Mouse (Mus musculus) MEL (cell line): ENCODE data around the gene Cacna1c.

Experiments used
- BHLHE40 ChIP-seq: IDR thresholded peaks from 2 replicates; pipeline ENCODE4 v1.6.1; 2012; ENCODE audit warnings: low read depth, mild to moderate bottlenecking, inconsistent platforms, low read length, improper control_type of control experiment, borderline replicate concordance
- CTCF ChIP-seq, 3 experiments: IDR thresholded peaks in 2 of 3; conservative IDR thresholded peaks in 1 of 3; 2 replicates each; pipeline ENCODE4 v1.5.1; 2011 to 2012; ENCODE audit warnings: low read length in 3 of 3, low read depth in 2 of 3, mild to moderate bottlenecking in 2 of 3, improper control_type of control experiment in 1 of 3, inconsistent platforms in 1 of 3, mixed read lengths in 1 of 3, moderate library complexity in 1 of 3; ENCODE audit not compliant: control insufficient read depth in 1 of 3, insufficient read depth in 1 of 3, poor library complexity in 1 of 3, severe bottlenecking in 1 of 3
- HCFC1 ChIP-seq: IDR thresholded peaks from 2 replicates; pipeline ENCODE4 v1.6.1; 2012; ENCODE audit warnings: low read depth, mild to moderate bottlenecking, inconsistent platforms, low read length, improper control_type of control experiment, moderate library complexity
- JUND ChIP-seq: IDR thresholded peaks from 2 replicates; pipeline ENCODE4 v1.6.1; 2011; ENCODE audit warnings: low read depth, mild to moderate bottlenecking, improper control_type of control experiment, low read length
- KAT2A ChIP-seq: conservative IDR thresholded peaks from 2 replicates; pipeline ENCODE4 v1.6.1; 2012; ENCODE audit warnings: low read depth, low read length, improper control_type of control experiment, inconsistent platforms
- MAFK ChIP-seq: IDR thresholded peaks from 2 replicates; pipeline ENCODE4 v1.6.1; 2011; ENCODE audit warnings: low read depth, mild to moderate bottlenecking, low read length, improper control_type of control experiment, borderline replicate concordance
- NELFE ChIP-seq: IDR thresholded peaks from 2 replicates; pipeline ENCODE4 v1.6.1; 2011; ENCODE audit warnings: low read depth, low read length, improper control_type of control experiment
- POLR2A ChIP-seq, 2 experiments: IDR thresholded peaks; 2 replicates each; pipeline ENCODE4 v1.6.1; 2011 to 2012; ENCODE audit warnings: low read length in 2 of 2, mild to moderate bottlenecking in 2 of 2, control low read depth in 1 of 2, improper control_type of control experiment in 1 of 2, low read depth in 1 of 2, moderate library complexity in 1 of 2; ENCODE audit not compliant: control insufficient read depth in 1 of 2, insufficient read depth in 1 of 2, poor library complexity in 1 of 2
- POLR2AphosphoS2 ChIP-seq: IDR thresholded peaks from 2 replicates; pipeline ENCODE4 v1.6.1; 2011; ENCODE audit warnings: low read length, improper control_type of control experiment
- TBP ChIP-seq: IDR thresholded peaks from 2 replicates; pipeline ENCODE4 v1.8.0; 2011; ENCODE audit warnings: low read depth, low read length, improper control_type of control experiment
- USF1 ChIP-seq: IDR thresholded peaks from 2 replicates; pipeline ENCODE4 v1.6.1; 2014; ENCODE audit warnings: low read depth, mild to moderate bottlenecking, inconsistent platforms, low read length, improper control_type of control experiment, moderate library complexity
- ZC3H11A ChIP-seq: IDR thresholded peaks from 2 replicates; pipeline ENCODE4 v1.6.1; 2012; ENCODE audit warnings: low read depth, mild to moderate bottlenecking, inconsistent platforms, low read length, improper control_type of control experiment
- ZNF384 ChIP-seq: IDR thresholded peaks from 2 replicates; pipeline ENCODE4 v1.6.1; 2012; ENCODE audit warnings: low read depth, mild to moderate bottlenecking, inconsistent platforms, low read length, improper control_type of control experiment

DNA sequence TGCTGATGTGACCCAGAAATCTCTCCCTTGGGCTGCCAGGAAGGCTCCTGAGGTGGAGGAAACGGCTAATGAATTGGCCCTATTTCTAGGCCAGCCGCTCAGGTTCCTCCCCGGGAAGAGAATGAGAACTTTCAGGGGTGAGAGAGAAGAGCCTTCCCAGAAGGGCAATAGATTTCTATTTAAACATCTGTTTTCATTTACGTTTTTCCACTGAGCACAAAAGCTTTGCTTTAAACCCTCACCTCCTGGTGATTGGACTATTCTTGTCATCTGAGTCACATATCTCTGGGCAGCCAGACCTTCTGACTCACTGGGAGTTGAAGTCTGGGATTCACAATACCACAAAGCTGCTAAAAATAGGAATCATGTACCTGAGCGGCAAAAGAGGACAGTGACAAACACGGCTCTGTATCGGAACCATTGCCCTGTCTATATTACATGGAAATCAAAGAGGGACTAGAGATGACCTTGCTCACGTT lies 312.1 kb downstream of the Cacna1c start:
- TF ChIP-seq POLR2A (IDR thresholded peaks at IDR 0.05; ENCODE audit: control insufficient read depth in 1 of 2, insufficient read depth in 1 of 2, low read depth in 1 of 2, low read length in 2 of 2, poor library complexity in 1 of 2): no peak
- no peak for TF ChIP-seq USF1
- no peak for TF ChIP-seq ZC3H11A
- no peak for TF ChIP-seq NELFE
- no peak for TF ChIP-seq ZNF384
- TF ChIP-seq CTCF (IDR thresholded peaks at IDR 0.05 in 2 of 3, conservative IDR thresholded peaks at IDR 0.05 in 1 of 3; ENCODE audit: control insufficient read depth in 1 of 3, insufficient read depth in 1 of 3, low read depth in 2 of 3, low read length in 3 of 3, poor library complexity in 1 of 3, severe bottlenecking in 1 of 3): no peak
- no peak for TF ChIP-seq JUND
- no peak for TF ChIP-seq BHLHE40
- no peak for TF ChIP-seq KAT2A
- TF ChIP-seq TBP: no peak
- TF ChIP-seq POLR2AphosphoS2: no peak
- no peak for TF ChIP-seq MAFK
- TF ChIP-seq HCFC1: no peak
